Mouse (Mus musculus) MEL (cell line): ENCODE data around the gene Creb3l2. TPM values are rescaled to one million over a fixed set of nuclear protein-coding genes. Genes with fewer than 3 reads are reported as not detected.

Source experiments
- DNase-seq: peaks from one replicate; pipeline ENCODE4 v3.0.0; 2011; ENCODE audit warnings: low read depth, low spot score
- H3K27ac ChIP-seq: 2 replicates; pipeline ENCODE4 v1.5.1; 2012; ENCODE audit warnings: low read depth, mild to moderate bottlenecking, control low read depth, low read length, moderate library complexity; ENCODE audit not compliant: control insufficient read depth
- H3K27me3 ChIP-seq, 2 experiments: fragments of 150-350 bp in 1 of 2; sonication (generic) in 1 of 2; 2 replicates each; pipeline ENCODE4 v1.6.1; 2012; ENCODE audit warnings: low read length in 2 of 2, mild to moderate bottlenecking in 2 of 2, improper control_type of control experiment in 1 of 2, moderate library complexity in 1 of 2; ENCODE audit not compliant: insufficient read depth in 2 of 2, control insufficient read depth in 1 of 2
- H3K36me3 ChIP-seq, 2 experiments: 2 replicates each; pipeline ENCODE4 v1.6.1; 2012 to 2014; ENCODE audit warnings: low read length in 2 of 2, improper control_type of control experiment in 1 of 2, inconsistent platforms in 1 of 2, mild to moderate bottlenecking in 1 of 2; ENCODE audit not compliant: insufficient read depth in 2 of 2, control insufficient read depth in 1 of 2
- H3K4me1 ChIP-seq, 2 experiments: fragments of 150-350 bp in 1 of 2; sonication (generic) in 1 of 2; 2 replicates each; pipeline ENCODE4 v1.6.1; 2012; ENCODE audit warnings: low read length in 2 of 2, improper control_type of control experiment in 1 of 2, mild to moderate bottlenecking in 1 of 2; ENCODE audit not compliant: insufficient read depth in 2 of 2, control insufficient read depth in 1 of 2
- H3K4me3 ChIP-seq, 2 experiments: fragments of 150-350 bp in 1 of 2; sonication (generic) in 1 of 2; 2 replicates each; pipeline ENCODE4 v1.5.1; 2012; ENCODE audit warnings: low read depth in 2 of 2, low read length in 2 of 2, mild to moderate bottlenecking in 2 of 2, moderate library complexity in 2 of 2, control low read depth in 1 of 2, improper control_type of control experiment in 1 of 2; ENCODE audit not compliant: control insufficient read depth in 1 of 2, insufficient read depth in 1 of 2
- H3K79me2 ChIP-seq: 2 replicates; pipeline ENCODE4 v1.6.1; 2012; ENCODE audit warnings: mild to moderate bottlenecking, low read length, moderate library complexity; ENCODE audit not compliant: control insufficient read depth, poor library complexity, insufficient read depth
- H3K9ac ChIP-seq: 2 replicates; pipeline ENCODE4 v1.6.1; 2012; ENCODE audit warnings: low read depth, mild to moderate bottlenecking, control low read depth, low read length, moderate library complexity; ENCODE audit not compliant: control insufficient read depth, poor library complexity, severe bottlenecking
- H3K9me3 ChIP-seq: fragments of 150-350 bp; sonication (generic); replicated peaks from 2 replicates; pipeline ENCODE4 v1.6.1; 2012; ENCODE audit warnings: mild to moderate bottlenecking, low read length, improper control_type of control experiment, moderate library complexity; ENCODE audit not compliant: insufficient read depth
- BHLHE40 ChIP-seq: IDR thresholded peaks from 2 replicates; pipeline ENCODE4 v1.6.1; 2012; ENCODE audit warnings: low read depth, mild to moderate bottlenecking, inconsistent platforms, low read length, improper control_type of control experiment, borderline replicate concordance
- CHD1 ChIP-seq: IDR thresholded peaks from 2 replicates; pipeline ENCODE4 v1.6.1; 2012; ENCODE audit warnings: low read depth, mild to moderate bottlenecking, inconsistent platforms, low read length, improper control_type of control experiment
- CHD2 ChIP-seq: IDR thresholded peaks from 2 replicates; pipeline ENCODE4 v1.6.1; 2011; ENCODE audit warnings: low read length, improper control_type of control experiment
- CTCF ChIP-seq, 3 experiments: IDR thresholded peaks in 2 of 3; conservative IDR thresholded peaks in 1 of 3; 2 replicates each; pipeline ENCODE4 v1.5.1; 2011 to 2012; ENCODE audit warnings: low read length in 3 of 3, low read depth in 2 of 3, mild to moderate bottlenecking in 2 of 3, improper control_type of control experiment in 1 of 3, inconsistent platforms in 1 of 3, mixed read lengths in 1 of 3, moderate library complexity in 1 of 3; ENCODE audit not compliant: control insufficient read depth in 1 of 3, insufficient read depth in 1 of 3, poor library complexity in 1 of 3, severe bottlenecking in 1 of 3
- E2F4 ChIP-seq: IDR thresholded peaks from 2 replicates; pipeline ENCODE4 v1.6.1; 2011; ENCODE audit warnings: low read depth, low read length, improper control_type of control experiment, borderline replicate concordance
- EP300 ChIP-seq, 2 experiments: IDR thresholded peaks; 2 replicates each; pipeline ENCODE4 v1.6.1; 2011; ENCODE audit warnings: improper control_type of control experiment in 2 of 2, low read length in 2 of 2, low read depth in 1 of 2, mild to moderate bottlenecking in 1 of 2
- GATA1 ChIP-seq: IDR thresholded peaks from 2 replicates; pipeline ENCODE4 v1.6.1; 2011; ENCODE audit warnings: low read depth, low read length, improper control_type of control experiment
- HCFC1 ChIP-seq: IDR thresholded peaks from 2 replicates; pipeline ENCODE4 v1.6.1; 2012; ENCODE audit warnings: low read depth, mild to moderate bottlenecking, inconsistent platforms, low read length, improper control_type of control experiment, moderate library complexity
- KAT2A ChIP-seq: conservative IDR thresholded peaks from 2 replicates; pipeline ENCODE4 v1.6.1; 2012; ENCODE audit warnings: low read depth, low read length, improper control_type of control experiment, inconsistent platforms
- MAFK ChIP-seq: IDR thresholded peaks from 2 replicates; pipeline ENCODE4 v1.6.1; 2011; ENCODE audit warnings: low read depth, mild to moderate bottlenecking, low read length, improper control_type of control experiment, borderline replicate concordance
- MAZ ChIP-seq: IDR thresholded peaks from 2 replicates; pipeline ENCODE4 v1.6.1; 2012; ENCODE audit warnings: low read depth, mild to moderate bottlenecking, inconsistent platforms, low read length, improper control_type of control experiment
- MXI1 ChIP-seq: IDR thresholded peaks from 2 replicates; pipeline ENCODE4 v1.6.1; 2011; ENCODE audit warnings: mild to moderate bottlenecking, low read depth, low read length, improper control_type of control experiment
- MYB ChIP-seq: IDR thresholded peaks from 2 replicates; pipeline ENCODE4 v1.6.1; 2011; ENCODE audit warnings: mild to moderate bottlenecking, low read depth, low read length, improper control_type of control experiment
- MYC ChIP-seq: IDR thresholded peaks from 2 replicates; pipeline ENCODE4 v1.6.1; 2011; ENCODE audit warnings: low read depth, mild to moderate bottlenecking, low read length, improper control_type of control experiment, moderate library complexity
- NRF1 ChIP-seq: IDR thresholded peaks from 2 replicates; pipeline ENCODE4 v1.6.1; 2014; ENCODE audit warnings: low read depth, mild to moderate bottlenecking, inconsistent platforms, low read length, improper control_type of control experiment, moderate library complexity; ENCODE audit not compliant: poor library complexity, insufficient read depth, severe bottlenecking
- POLR2A ChIP-seq, 2 experiments: IDR thresholded peaks; 2 replicates each; pipeline ENCODE4 v1.6.1; 2011 to 2012; ENCODE audit warnings: low read length in 2 of 2, mild to moderate bottlenecking in 2 of 2, control low read depth in 1 of 2, improper control_type of control experiment in 1 of 2, low read depth in 1 of 2, moderate library complexity in 1 of 2; ENCODE audit not compliant: control insufficient read depth in 1 of 2, insufficient read depth in 1 of 2, poor library complexity in 1 of 2
- RAD21 ChIP-seq: IDR thresholded peaks from 2 replicates; pipeline ENCODE4 v1.6.1; 2011; ENCODE audit warnings: mild to moderate bottlenecking, low read depth, low read length, improper control_type of control experiment
- SIN3A ChIP-seq: IDR thresholded peaks from 2 replicates; pipeline ENCODE4 v1.6.1; 2012; ENCODE audit warnings: low read length, improper control_type of control experiment, inconsistent platforms
- SMC3 ChIP-seq: IDR thresholded peaks from 2 replicates; pipeline ENCODE4 v1.6.1; 2011; ENCODE audit warnings: low read depth, low read length, improper control_type of control experiment
- TAL1 ChIP-seq: IDR thresholded peaks from 2 replicates; pipeline ENCODE4 v1.6.1; 2012; ENCODE audit warnings: mild to moderate bottlenecking, inconsistent platforms, low read length, moderate library complexity, mixed read lengths
- TBP ChIP-seq: IDR thresholded peaks from 2 replicates; pipeline ENCODE4 v1.8.0; 2011; ENCODE audit warnings: low read depth, low read length, improper control_type of control experiment
- TCF12 ChIP-seq: IDR thresholded peaks from 2 replicates; pipeline ENCODE4 v1.6.1; 2014; ENCODE audit warnings: low read depth, mild to moderate bottlenecking, inconsistent platforms, low read length, improper control_type of control experiment, moderate library complexity
- UBTF ChIP-seq: IDR thresholded peaks from 2 replicates; pipeline ENCODE4 v1.6.1; 2012; ENCODE audit warnings: low read depth, mild to moderate bottlenecking, inconsistent platforms, low read length, improper control_type of control experiment, moderate library complexity, borderline replicate concordance; ENCODE audit not compliant: insufficient read depth
- USF1 ChIP-seq: IDR thresholded peaks from 2 replicates; pipeline ENCODE4 v1.6.1; 2014; ENCODE audit warnings: low read depth, mild to moderate bottlenecking, inconsistent platforms, low read length, improper control_type of control experiment, moderate library complexity
- ZC3H11A ChIP-seq: IDR thresholded peaks from 2 replicates; pipeline ENCODE4 v1.6.1; 2012; ENCODE audit warnings: low read depth, mild to moderate bottlenecking, inconsistent platforms, low read length, improper control_type of control experiment
- ZKSCAN1 ChIP-seq: IDR thresholded peaks from 2 replicates; pipeline ENCODE4 v1.6.1; 2012; ENCODE audit warnings: low read depth, mild to moderate bottlenecking, inconsistent platforms, low read length, improper control_type of control experiment, moderate library complexity
- polyA plus RNA-seq, 2 experiments: library from polyadenylated mRNA; stranded (reverse) in 1 of 2; unstranded in 1 of 2; fragments of >175 nt in 1 of 2; fragments of >200 nt in 1 of 2; gene quantifications; 2 replicates each; pipeline versions ENCODE4 v1.2.1 to v1.2.4; 2012; ENCODE audit warnings: low replicate concordance in 2 of 2, low read depth in 1 of 2; ENCODE audit not compliant: insufficient read length in 2 of 2, insufficient read depth in 1 of 2, missing spikeins in 1 of 2
- total RNA-seq: library from RNA; depleted of rRNA; stranded (reverse); fragments of 300-350 nt; gene quantifications from 2 replicates; pipeline ENCODE4 v1.2.3, GENCODE M21; 2012

The Creb3l2 gene
- total and polyA plus RNA-seq, 3 experiments, result not detected

DNA sequence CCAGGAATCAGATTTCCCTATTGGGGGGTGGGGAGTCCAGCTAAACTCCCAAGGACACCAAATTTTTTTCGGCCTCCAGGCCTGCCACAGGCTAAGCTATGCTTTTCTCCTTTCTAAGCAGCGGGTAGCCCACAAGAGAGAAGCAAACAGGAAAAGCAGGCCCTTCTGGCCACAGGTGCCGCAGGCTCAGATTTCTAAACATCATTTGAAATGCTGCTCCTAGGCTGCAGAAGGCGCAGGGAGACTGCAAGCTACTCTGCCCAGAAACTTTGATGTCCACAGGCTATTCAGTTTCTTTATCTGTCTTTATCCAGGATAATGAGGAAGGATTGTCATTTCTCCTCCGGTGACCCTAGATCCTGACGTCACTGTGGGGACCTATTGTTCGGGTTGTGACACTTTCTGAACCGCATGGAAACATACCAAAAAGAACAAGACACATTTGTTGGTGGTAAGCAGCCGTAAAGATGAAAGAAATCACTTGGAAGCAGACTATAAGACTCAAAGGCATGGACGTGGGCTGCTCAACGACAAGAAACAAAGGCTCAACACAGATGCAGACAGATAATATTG is 81.0 kb downstream of the Creb3l2 start:
- TF ChIP-seq MXI1, result no peak
- no peak for TF ChIP-seq E2F4
- Histone ChIP-seq H3K4me1 (no peaks in the 10 kb centered on the region), H3K79me2 (no peaks in the 10 kb centered on the region), H3K27me3 (no peaks in the 10 kb centered on the region; a peak in 1 of 4 replicates), H3K27ac (no peak overlapping the region), H3K4me3 (no peak overlapping the region), H3K9ac (no peak overlapping the region), H3K9me3 (no peaks in the 10 kb centered on the region), H3K36me3 (no peaks in the 10 kb centered on the region)
- no peak for DNase-seq

DNA sequence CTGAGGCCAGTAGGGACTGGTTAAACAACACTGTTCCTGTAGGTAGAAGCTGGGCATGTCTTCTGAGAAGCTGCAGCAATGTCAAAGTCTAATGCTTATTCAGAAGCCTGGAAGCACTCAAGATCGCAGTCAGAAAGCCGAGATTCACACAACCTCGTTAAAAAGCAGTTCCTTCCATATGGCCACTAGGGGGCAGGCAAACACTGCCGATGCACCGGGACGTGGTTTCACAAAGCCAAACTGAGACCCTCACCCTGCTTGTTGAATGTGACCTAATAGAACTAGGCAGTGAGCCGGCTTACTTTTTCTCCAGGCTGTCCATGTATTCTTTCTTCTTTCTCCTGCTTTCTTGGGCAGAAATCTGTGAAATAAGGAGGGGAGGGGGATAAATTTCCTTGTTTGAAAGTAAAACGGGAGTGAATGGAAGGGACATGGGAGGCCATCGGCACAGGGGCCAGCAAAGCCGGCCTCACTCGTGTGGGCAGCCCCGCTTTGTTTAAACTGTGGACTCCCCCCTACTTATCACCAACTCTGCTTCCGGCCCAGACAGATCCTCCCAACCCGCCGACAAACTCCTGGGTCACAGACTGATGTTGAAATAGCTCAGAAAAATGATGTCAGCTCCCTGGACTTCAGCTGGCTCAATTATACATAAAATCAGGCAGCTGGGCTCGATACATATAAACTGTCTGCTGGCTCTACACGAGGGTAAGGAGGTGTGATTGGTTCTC is 87.3 kb downstream of the Creb3l2 start:
- H3K9ac ChIP-seq, result no peak overlapping the region
- H3K27ac ChIP-seq, result no peak overlapping the region
- H3K4me1 ChIP-seq, result no peaks in the 10 kb centered on the region
- no peaks in the 10 kb centered on the region for H3K9me3 ChIP-seq
- no peaks in the 10 kb centered on the region for H3K79me2 ChIP-seq
- H3K27me3 ChIP-seq, result no peaks in the 10 kb centered on the region; a peak in 1 of 4 replicates
- DNase-seq, result peak; percentile 8
- H3K4me3 ChIP-seq, result no peak overlapping the region
- TF ChIP-seq SIN3A (no peak), CHD2 (no peak), USF1 (no peak), UBTF (no peak), KAT2A (no peak), CTCF (IDR thresholded peaks at IDR 0.05 in 2 of 3, conservative IDR thresholded peaks at IDR 0.05 in 1 of 3; ENCODE audit: control insufficient read depth in 1 of 3, insufficient read depth in 1 of 3, low read depth in 2 of 3, low read length in 3 of 3, poor library complexity in 1 of 3, severe bottlenecking in 1 of 3) (peak; percentile 42 to 62 (median 46)), ZC3H11A (no peak), MAFK (no peak), MYC (no peak), SMC3 (peak; percentile 15; the same call in 1 of the 2 replicates), TAL1 (no peak), ZKSCAN1 (no peak), RAD21 (peak; percentile 39), TBP (no peak), GATA1 (no peak), TCF12 (no peak), HCFC1 (no peak), POLR2A (IDR thresholded peaks at IDR 0.05; ENCODE audit: control insufficient read depth in 1 of 2, insufficient read depth in 1 of 2, low read depth in 1 of 2, low read length in 2 of 2, poor library complexity in 1 of 2) (no peak), CHD1 (no peak), NRF1 (no peak), BHLHE40 (no peak), MXI1 (no peak), MYB (no peak), EP300 (IDR thresholded peaks at IDR 0.05; ENCODE audit: low read depth in 1 of 2, low read length in 2 of 2) (no peak), MAZ (no peak)
- TF ChIP-seq, all 39 proteins: peak for 3
- no peaks in the 10 kb centered on the region for H3K36me3 ChIP-seq
